Mouse (Mus musculus): ENCODE measurements around the gene Dnajb5. TPM values are rescaled to one million over a fixed set of nuclear protein-coding genes. Genes with fewer than 3 reads are reported as not detected.

Gene Dnajb5
- polyA plus RNA-seq, 1 experiment from 2014 or later, result 17.6 TPM

- Histone ChIP-seq H3K36me3 (ENCODE audit: control insufficient read depth, insufficient read depth, low read length) (no peaks in the 10 kb centered on the region), H3K27ac (ENCODE audit: low read depth, low read length) (no peak overlapping the region), H3K9me3 (ENCODE audit: control insufficient read depth, low read length) (no peaks in the 10 kb centered on the region), H3K4me2 (no peak overlapping the region), H3K9ac (ENCODE audit: low read length) (no peak overlapping the region), H3K4me1 (ENCODE audit: control insufficient read depth, insufficient read depth, low read length) (peaks cover 2% of the 10 kb centered on the region; the same call in 1 of the 2 replicates), H3K4me3 (ENCODE audit: low read depth, low read length) (no peak overlapping the region), H3K27me3 (ENCODE audit: control insufficient read depth, insufficient read depth, low read length) (peaks cover 2% of the 10 kb centered on the region; the same call in 1 of the 2 replicates)
- no peak for ATAC-seq (ENCODE audit: low FRiP score)
- 88% methylated on average over 9 of the region's 9 CpGs for WGBS
- DNase-seq (ENCODE audit: low spot score, missing footprints), result no peak
Measured at GRCm38 (mm10) chr4:42928952-42929351, 20.7 kb upstream of the Dnajb5 start.

GRCm38 (mm10) chr4:42932229-42932969 is 17.2 kb upstream of the Dnajb5 start:
- Histone ChIP-seq H3K4me3 (ENCODE audit: low read depth, low read length) (no peak overlapping the region), H3K9me3 (ENCODE audit: control insufficient read depth, low read length) (no peaks in the 10 kb centered on the region), H3K4me2 (no peak overlapping the region), H3K9ac (ENCODE audit: low read length) (no peak overlapping the region), H3K27ac (ENCODE audit: low read depth, low read length) (no peak overlapping the region), H3K4me1 (ENCODE audit: control insufficient read depth, insufficient read depth, low read length) (peaks cover 2% of the 10 kb centered on the region; the same call in 1 of the 2 replicates), H3K27me3 (ENCODE audit: control insufficient read depth, insufficient read depth, low read length) (peaks cover 4% of the 10 kb centered on the region; the same call in 1 of the 2 replicates), H3K36me3 (ENCODE audit: control insufficient read depth, insufficient read depth, low read length) (no peaks in the 10 kb centered on the region)
- DNase-seq (ENCODE audit: low spot score, missing footprints) (no peak), ATAC-seq (ENCODE audit: low FRiP score) (no peak)
- 66% methylated on average over 8 of the region's 8 CpGs for WGBS

- peak; percentile 70; the same call in 1 of the 2 replicates for ATAC-seq (ENCODE audit: low FRiP score)
- 12% methylated on average over 21 of the region's 22 CpGs for WGBS
Measured at GRCm38 (mm10) chr4:42933630-42934029, 16.0 kb upstream of the Dnajb5 start.

DNA sequence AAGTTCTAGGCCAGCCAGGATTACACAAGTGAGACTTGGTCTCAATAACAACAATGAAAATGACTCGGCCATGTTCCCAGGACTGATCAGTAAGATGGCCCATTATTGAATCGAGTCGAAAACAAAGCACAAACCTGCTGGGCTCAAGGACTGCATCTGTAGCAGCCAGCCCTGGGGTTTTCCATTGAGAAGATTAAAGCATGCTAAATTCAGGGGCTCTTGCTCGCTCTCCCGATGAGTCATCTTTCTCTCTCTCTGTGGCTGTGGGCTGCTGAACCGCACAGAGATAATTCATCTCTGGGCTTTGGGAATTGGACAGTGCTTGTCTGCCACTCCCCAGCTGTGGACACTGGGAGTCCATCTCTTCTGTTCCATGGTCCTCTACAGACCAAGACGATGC is 8.2 kb upstream of the Dnajb5 start:
- Histone ChIP-seq H3K9ac (ENCODE audit: low read length) (no peak overlapping the region), H3K36me3 (ENCODE audit: control insufficient read depth, insufficient read depth, low read length) (no peaks in the 10 kb centered on the region), H3K27me3 (ENCODE audit: control insufficient read depth, insufficient read depth, low read length) (no peaks in the 10 kb centered on the region), H3K4me2 (no peak overlapping the region), H3K27ac (ENCODE audit: low read depth, low read length) (no peak overlapping the region), H3K4me3 (ENCODE audit: low read depth, low read length) (no peak overlapping the region), H3K4me1 (ENCODE audit: control insufficient read depth, insufficient read depth, low read length) (peaks cover 4% of the 10 kb centered on the region), H3K9me3 (ENCODE audit: control insufficient read depth, low read length) (no peaks in the 10 kb centered on the region)
- 86% methylated on average over 7 of the region's 7 CpGs for whole genome bisulfite sequencing
- ATAC-seq (ENCODE audit: low FRiP score) (no peak), DNase-seq (ENCODE audit: low spot score, missing footprints) (no peak)

More at GRCm38 (mm10) chr4:42933630-42934029, 16.0 kb upstream of the Dnajb5 start:
- Histone ChIP-seq H3K4me1 (ENCODE audit: control insufficient read depth, insufficient read depth, low read length) (peaks cover 2% of the 10 kb centered on the region; the same call in 1 of the 2 replicates), H3K36me3 (ENCODE audit: control insufficient read depth, insufficient read depth, low read length) (no peaks in the 10 kb centered on the region), H3K27me3 (ENCODE audit: control insufficient read depth, insufficient read depth, low read length) (peaks cover 4% of the 10 kb centered on the region; the same call in 1 of the 2 replicates), H3K9me3 (ENCODE audit: control insufficient read depth, low read length) (no peaks in the 10 kb centered on the region), H3K9ac (ENCODE audit: low read length) (peak overlapping the region; percentile 30; the same call in 1 of the 2 replicates), H3K4me2 (peak overlapping the region; percentile 34), H3K27ac (ENCODE audit: low read depth, low read length) (no peak overlapping the region), H3K4me3 (ENCODE audit: low read depth, low read length) (no peak overlapping the region)
- peak; percentile 92 for DNase-seq (ENCODE audit: low spot score, missing footprints)

GRCm38 (mm10) chr4:42943341-42943740 is 6.3 kb upstream of the Dnajb5 start:
- DNase-seq (ENCODE audit: low spot score, missing footprints) (no peak), ATAC-seq (ENCODE audit: low FRiP score) (no peak)
- H3K9ac ChIP-seq (ENCODE audit: low read length), result no peak overlapping the region
- no peaks in the 10 kb centered on the region for H3K36me3 ChIP-seq (ENCODE audit: control insufficient read depth, insufficient read depth, low read length)
- no peak overlapping the region for H3K27ac ChIP-seq (ENCODE audit: low read depth, low read length)
- peaks cover 18% of the 10 kb centered on the region for H3K4me1 ChIP-seq (ENCODE audit: control insufficient read depth, insufficient read depth, low read length)
- no peak overlapping the region for H3K4me3 ChIP-seq (ENCODE audit: low read depth, low read length)
- H3K9me3 ChIP-seq (ENCODE audit: control insufficient read depth, low read length), result no peaks in the 10 kb centered on the region
- H3K4me2 ChIP-seq, result no peak overlapping the region
- WGBS, result 87% methylated on average over 5 of the region's 5 CpGs
- no peaks in the 10 kb centered on the region for H3K27me3 ChIP-seq (ENCODE audit: control insufficient read depth, insufficient read depth, low read length)

DNA sequence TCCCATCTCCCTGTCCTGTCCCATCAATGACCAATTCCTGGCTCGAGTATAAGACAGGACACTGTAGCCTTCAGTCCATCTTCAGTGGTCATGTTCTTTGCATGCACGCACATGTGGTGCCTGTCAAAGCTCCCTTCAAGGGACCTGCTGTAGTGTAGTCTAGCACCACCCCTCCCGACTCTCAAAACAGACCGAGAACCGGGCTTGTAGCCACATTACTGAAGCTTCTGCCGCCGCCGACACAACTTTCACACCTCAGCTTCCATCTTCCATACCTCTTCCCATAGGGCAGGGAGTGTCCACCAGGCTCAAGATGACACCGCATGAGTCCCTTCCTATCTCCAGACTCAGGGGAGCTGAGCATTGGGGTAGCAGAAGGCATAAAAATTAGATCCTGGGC is 5.4 kb upstream of the Dnajb5 start:
- Histone ChIP-seq H3K4me2 (no peak overlapping the region), H3K27ac (ENCODE audit: low read depth, low read length) (no peak overlapping the region), H3K27me3 (ENCODE audit: control insufficient read depth, insufficient read depth, low read length) (no peaks in the 10 kb centered on the region), H3K4me3 (ENCODE audit: low read depth, low read length) (no peak overlapping the region), H3K9ac (ENCODE audit: low read length) (no peak overlapping the region), H3K36me3 (ENCODE audit: control insufficient read depth, insufficient read depth, low read length) (no peaks in the 10 kb centered on the region), H3K4me1 (ENCODE audit: control insufficient read depth, insufficient read depth, low read length) (peaks cover 23% of the 10 kb centered on the region), H3K9me3 (ENCODE audit: control insufficient read depth, low read length) (no peaks in the 10 kb centered on the region)
- 89% methylated on average over 9 of the region's 9 CpGs for WGBS
- DNase-seq (ENCODE audit: low spot score, missing footprints) (no peak), ATAC-seq (ENCODE audit: low FRiP score) (no peak)

- WGBS, result 13% methylated on average over 6 of the region's 6 CpGs
- Histone ChIP-seq H3K4me2 (no peak overlapping the region), H3K36me3 (ENCODE audit: control insufficient read depth, insufficient read depth, low read length) (no peaks in the 10 kb centered on the region), H3K9me3 (ENCODE audit: control insufficient read depth, low read length) (no peaks in the 10 kb centered on the region), H3K9ac (ENCODE audit: low read length) (no peak overlapping the region), H3K4me1 (ENCODE audit: control insufficient read depth, insufficient read depth, low read length) (peaks cover 25% of the 10 kb centered on the region), H3K27ac (ENCODE audit: low read depth, low read length) (no peak overlapping the region), H3K4me3 (ENCODE audit: low read depth, low read length) (no peak overlapping the region), H3K27me3 (ENCODE audit: control insufficient read depth, insufficient read depth, low read length) (no peaks in the 10 kb centered on the region)
- no peak for DNase-seq (ENCODE audit: low spot score, missing footprints)
- no peak for ATAC-seq (ENCODE audit: low FRiP score)
Measured at GRCm38 (mm10) chr4:42945043-42945442, 4.6 kb upstream of the Dnajb5 start.

DNA sequence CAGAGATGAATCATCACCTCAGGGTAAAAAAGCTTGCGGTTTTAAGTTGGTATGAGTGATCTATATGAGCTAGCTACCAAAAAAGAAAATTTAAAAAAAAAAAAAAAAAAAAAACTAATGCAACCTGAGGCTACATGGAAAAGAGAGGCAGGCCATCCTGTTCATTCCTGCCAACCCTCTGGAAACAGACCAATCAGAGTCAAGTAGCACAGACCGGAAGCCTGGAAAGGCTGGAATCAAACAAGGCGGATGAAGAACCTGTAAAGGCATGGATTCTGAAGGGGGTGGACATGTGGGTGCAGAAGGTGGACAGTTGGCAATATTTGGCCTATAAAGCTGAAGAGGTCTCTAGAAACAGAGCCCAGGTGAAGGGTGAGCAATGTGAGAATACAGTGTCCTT is 4.2 kb upstream of the Dnajb5 start:
- no peak overlapping the region for H3K4me2 ChIP-seq
- no peak overlapping the region for H3K4me3 ChIP-seq (ENCODE audit: low read depth, low read length)
- no peak overlapping the region for H3K9ac ChIP-seq (ENCODE audit: low read length)
- no peaks in the 10 kb centered on the region for H3K36me3 ChIP-seq (ENCODE audit: control insufficient read depth, insufficient read depth, low read length)
- H3K27ac ChIP-seq (ENCODE audit: low read depth, low read length), result no peak overlapping the region
- H3K27me3 ChIP-seq (ENCODE audit: control insufficient read depth, insufficient read depth, low read length), result no peaks in the 10 kb centered on the region
- no peak for DNase-seq (ENCODE audit: low spot score, missing footprints)
- H3K9me3 ChIP-seq (ENCODE audit: control insufficient read depth, low read length), result no peaks in the 10 kb centered on the region
- H3K4me1 ChIP-seq (ENCODE audit: control insufficient read depth, insufficient read depth, low read length), result peaks cover 27% of the 10 kb centered on the region
- ATAC-seq (ENCODE audit: low FRiP score), result no peak
- 90% methylated on average over 3 of the region's 3 CpGs for WGBS

DNA sequence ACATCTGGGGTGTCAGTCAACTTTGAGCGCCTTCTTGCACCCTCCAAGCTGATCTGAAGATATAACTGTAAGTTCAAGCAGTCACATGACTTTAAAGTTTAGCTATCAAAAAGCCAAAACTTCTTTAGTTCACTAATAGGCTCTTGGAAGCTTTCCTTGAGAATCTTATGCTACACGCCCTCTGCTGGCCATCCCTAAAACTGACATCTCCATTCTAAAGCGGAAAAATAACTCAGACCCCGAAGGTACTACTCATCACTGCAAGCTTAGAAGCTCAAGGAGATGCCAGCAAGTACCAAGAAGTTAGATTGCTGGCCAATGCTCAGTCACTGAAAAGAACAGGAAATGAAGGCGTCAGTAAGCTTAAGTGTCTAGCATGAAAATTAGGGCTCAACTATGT is 3.7 kb upstream of the Dnajb5 start:
- H3K36me3 ChIP-seq (ENCODE audit: control insufficient read depth, insufficient read depth, low read length), result no peaks in the 10 kb centered on the region
- H3K9ac ChIP-seq (ENCODE audit: low read length), result no peak overlapping the region; the same call in 1 of the 2 replicates
- no peak overlapping the region for H3K4me2 ChIP-seq
- peaks cover 33% of the 10 kb centered on the region for H3K4me1 ChIP-seq (ENCODE audit: control insufficient read depth, insufficient read depth, low read length)
- H3K9me3 ChIP-seq (ENCODE audit: control insufficient read depth, low read length), result no peaks in the 10 kb centered on the region
- H3K4me3 ChIP-seq (ENCODE audit: low read depth, low read length), result no peak overlapping the region
- no peak overlapping the region for H3K27ac ChIP-seq (ENCODE audit: low read depth, low read length)
- ATAC-seq (ENCODE audit: low FRiP score) (no peak), DNase-seq (ENCODE audit: low spot score, missing footprints) (peak; percentile 95)
- no peaks in the 10 kb centered on the region for H3K27me3 ChIP-seq (ENCODE audit: control insufficient read depth, insufficient read depth, low read length)
- WGBS, result 8% methylated on average over 5 of the region's 5 CpGs
